Mouse (Mus musculus): Measurements from ENCODE around the gene Olfr282.
"Not testable (repeated sequence)": the region's sequence is repeated elsewhere in the genome, so short reads cannot be mapped to it uniquely, and the experiment has no call there.

The Olfr282 gene

DNA sequence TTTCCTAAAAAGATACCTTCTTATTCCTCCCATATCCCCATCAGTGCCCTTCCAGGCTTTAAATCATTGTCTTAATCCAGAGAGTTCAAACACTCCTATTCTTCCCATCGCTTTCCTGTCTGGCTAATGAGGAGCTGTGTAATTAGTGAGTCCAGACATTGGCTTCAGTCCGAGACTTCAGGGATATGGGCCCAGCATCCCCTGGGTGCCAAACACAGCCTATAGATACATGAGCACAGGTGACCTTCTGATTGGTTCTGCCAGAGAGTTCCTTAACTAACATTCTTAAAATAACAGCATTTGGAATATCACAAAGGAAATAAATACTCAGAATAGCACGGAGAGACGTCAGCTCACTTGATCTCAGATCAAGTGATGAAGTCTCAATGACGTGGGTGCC, at the start of gene Olfr282:
Olfr282 (plus strand) TSS at position 301 of the 400 bp plus-strand sequence.
- DNase-seq: not testable (repeated sequence)

GRCm38 (mm10) chr15:98387621-98388020, 43.4 kb upstream of the Olfr282 start:
- peak; percentile 10 for DNase-seq

DNA sequence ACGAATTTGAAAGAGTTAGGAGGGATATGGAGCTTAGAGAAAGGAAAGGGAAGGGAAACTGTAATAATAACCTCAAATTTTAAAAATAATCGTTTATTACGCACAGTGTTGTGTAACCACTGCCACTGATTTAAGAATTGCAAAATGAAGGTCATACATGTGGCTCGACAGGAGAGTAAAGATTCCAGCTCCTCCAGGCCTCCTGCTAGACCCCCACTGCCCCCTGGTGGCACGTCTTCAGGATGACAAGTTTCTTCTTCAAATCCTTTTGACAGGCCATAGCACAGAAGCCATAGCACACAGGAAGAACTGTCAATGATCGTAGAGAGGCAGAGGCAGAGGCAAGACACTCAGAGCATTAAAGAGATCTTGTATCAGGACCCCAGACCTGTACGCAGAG, 41.2 kb upstream of the Olfr282 start:
- DNase-seq: peak; percentile 86

DNA sequence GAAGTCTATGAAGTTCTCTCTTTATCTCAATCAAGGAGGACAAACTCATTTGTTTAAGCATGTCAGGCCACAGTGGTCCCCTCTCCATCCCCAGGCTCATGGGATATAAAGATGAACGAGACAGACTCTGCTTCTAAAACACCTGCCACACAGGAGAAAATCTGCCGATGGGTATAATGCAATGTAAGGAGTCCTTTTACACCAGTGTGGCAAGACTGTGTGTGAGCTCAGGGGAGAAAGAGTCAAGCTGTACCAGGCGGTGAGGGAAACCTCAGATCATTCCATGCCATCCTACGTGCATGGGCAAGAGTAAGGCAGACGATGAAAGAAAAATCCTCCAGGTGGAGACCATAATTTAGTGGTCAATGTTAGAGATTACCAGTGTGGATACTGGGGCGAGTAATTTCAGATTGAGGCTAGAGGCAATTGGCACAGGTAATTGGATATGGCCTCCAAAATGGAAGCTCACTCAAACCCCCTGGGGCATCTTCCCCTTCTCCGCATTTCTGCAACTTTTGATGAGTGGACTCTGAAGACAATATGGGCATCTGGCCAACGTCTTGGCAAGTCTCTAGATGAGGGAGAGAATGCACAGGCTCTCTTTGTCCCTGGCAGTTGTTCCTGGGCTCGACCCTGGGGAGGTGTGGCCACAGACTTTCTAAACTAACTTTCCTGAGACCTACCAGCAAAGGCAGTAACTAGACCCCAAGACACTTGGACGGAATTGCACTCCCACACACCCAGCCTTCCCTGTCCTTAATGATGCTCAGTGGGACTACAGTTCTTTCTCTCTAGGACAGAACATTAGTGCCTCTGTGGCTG, 39.7 kb upstream of the Olfr282 start:
- DNase-seq: peak; percentile 35

- DNase-seq: peak; percentile 62
These were observed 39.2 kb upstream of the Olfr282 start for GRCm38 (mm10) chr15:98391903-98392187.

DNA sequence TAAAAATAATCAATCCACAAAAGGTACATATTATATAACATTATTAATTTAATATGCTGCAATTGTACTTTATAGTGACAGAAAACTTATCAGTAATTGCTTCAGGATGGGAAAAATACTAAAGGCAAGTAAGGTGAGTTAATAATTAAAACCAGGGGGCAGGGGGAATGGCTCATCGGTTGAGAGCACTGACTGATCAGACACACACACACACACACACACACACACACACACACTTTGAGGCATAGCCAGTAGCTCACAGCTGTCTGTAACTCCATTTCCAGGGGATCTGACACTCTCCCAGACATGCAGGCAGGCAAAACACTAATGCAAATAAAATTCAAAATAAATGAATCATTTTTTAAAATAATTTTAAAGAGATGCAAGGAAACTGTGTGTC, 33.9 kb upstream of the Olfr282 start:
- no peak for DNase-seq

- no peak for DNase-seq
These were observed 28.7 kb upstream of the Olfr282 start for GRCm38 (mm10) chr15:98402356-98402755.

- DNase-seq: peak; percentile 62
These were observed 22.5 kb upstream of the Olfr282 start for GRCm38 (mm10) chr15:98408406-98409060.

DNA sequence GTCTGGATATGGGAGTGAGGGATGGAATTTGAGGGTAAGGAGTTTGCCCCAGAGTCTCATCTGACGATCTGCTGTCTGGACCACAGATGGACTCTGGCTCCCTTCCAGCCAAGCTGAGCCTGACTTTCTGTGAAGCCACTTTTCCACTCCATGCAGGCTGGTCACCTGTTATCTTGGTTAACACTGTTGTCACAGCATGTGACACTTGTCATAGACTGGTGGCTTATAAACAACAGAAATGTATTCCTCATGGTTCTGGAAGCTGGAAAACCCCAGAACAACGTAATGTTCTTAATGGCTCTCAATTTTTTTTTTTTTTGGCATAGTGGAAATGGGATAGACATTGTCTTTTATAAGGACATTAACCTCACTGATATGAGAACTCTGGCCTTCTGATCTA, 21.4 kb upstream of the Olfr282 start:
- no peak for DNase-seq

DNA sequence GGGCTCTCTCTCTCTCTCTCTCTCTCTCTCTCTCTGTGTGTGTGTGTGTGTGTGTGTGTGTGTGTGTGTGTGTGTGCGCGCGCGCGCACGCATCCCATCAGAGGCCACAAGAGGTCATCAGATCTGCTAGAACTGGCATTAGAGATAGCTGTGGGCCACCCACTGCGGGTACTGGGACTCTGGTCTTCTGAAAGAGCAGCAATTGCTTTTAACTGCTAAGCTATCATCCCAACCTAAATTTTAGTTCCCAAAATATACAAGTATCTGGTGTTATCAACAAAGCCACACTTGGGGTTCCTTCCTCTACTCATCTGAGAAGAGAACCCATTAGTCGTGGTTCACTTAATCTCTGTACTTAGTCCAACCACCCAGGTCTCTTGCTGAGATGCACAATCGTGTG, 20.8 kb upstream of the Olfr282 start:
- DNase-seq: no peak

DNA sequence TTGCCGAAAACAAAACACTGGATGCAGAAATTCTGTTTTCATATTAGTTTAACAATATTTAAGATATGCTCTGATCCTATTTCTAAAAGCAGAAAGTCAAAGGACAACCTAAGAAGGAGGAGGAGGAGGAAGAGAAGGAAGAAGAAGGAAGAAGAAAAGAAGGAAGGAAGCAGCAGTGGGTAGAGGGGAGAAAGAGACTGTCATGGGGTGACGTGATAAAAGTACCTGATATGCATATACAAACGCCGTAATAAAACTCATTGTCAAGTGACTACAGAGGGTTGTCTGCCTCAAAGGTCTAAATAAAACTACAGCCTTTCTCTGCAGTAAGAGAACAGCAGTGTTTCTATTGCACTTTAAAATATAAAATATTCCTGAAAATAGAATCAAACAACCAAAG, 15.0 kb upstream of the Olfr282 start:
- no peak for DNase-seq

- not testable (repeated sequence) for DNase-seq
These were observed 14.2 kb upstream of the Olfr282 start for GRCm38 (mm10) chr15:98416802-98417201.

- peak; percentile 29 for DNase-seq
These were observed 13.7 kb upstream of the Olfr282 start for GRCm38 (mm10) chr15:98417285-98417684.

DNA sequence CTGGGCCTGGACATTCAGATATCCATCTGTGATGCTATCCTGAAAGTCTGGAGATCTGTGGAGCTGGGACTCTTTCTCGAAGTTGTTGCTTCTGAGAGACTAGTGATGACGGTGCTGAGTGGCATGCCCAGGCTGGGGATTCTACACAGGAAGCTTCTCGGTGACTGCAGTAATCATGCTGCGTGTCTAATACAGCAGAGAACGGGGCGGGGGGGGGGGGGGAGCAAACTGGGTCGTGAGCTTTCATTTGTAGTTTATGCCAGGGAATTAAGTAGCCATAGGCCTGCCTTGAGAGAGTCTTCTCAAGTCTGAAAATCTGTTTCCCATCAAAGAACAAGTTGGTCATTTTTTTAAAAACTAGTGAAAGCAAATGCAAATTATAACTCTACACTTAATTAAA, 12.9 kb upstream of the Olfr282 start:
- no peak for DNase-seq

GRCm38 (mm10) chr15:98420897-98421296, 10.1 kb upstream of the Olfr282 start:
- no peak for DNase-seq

GRCm38 (mm10) chr15:98424326-98424725, 6.7 kb upstream of the Olfr282 start:
- peak; percentile 16 for DNase-seq

DNA sequence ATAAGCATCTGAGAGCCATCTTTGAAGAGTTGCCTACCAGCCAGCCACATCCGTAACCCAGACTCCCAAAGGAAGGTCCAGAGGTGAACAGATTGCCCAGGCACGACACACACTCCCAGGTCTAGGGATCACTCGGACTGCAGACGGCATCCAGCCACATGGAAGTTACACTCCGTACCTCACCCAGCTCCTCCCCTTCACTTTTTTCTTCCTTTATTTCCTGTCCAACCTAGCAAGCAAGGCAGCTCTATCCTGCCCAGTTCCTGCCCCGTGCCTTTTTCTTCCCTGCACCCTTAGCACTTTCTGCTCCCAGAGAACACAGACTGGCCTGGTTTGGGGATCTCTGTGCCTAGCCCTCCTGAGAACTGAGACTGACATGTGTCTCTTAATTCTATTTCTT, 6.3 kb upstream of the Olfr282 start:
- no peak for DNase-seq

GRCm38 (mm10) chr15:98425188-98425587, 5.8 kb upstream of the Olfr282 start:
- no peak for DNase-seq

GRCm38 (mm10) chr15:98444561-98444960, 13.5 kb downstream of the Olfr282 start:
- no peak for DNase-seq

DNA sequence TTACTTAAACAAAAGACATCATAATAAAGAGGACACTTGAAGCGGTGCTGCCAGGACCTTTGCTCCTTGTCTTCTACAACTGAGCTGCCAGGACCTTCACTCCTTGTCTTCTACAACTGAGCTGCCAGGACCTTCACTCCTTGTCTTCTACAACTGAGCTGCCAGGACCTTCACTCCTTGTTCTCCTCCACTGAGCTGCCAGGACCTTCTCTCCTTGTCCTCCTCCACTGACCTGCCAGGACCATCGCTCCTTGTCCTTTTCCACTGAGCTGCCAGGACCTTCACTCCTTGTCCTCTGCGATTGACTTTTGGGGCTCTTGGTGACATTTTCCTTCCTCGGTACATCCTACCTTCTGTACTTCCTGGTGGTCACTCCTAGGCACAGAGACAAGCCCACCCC, 17.5 kb downstream of the Olfr282 start:
- DNase-seq: peak; percentile 58

DNA sequence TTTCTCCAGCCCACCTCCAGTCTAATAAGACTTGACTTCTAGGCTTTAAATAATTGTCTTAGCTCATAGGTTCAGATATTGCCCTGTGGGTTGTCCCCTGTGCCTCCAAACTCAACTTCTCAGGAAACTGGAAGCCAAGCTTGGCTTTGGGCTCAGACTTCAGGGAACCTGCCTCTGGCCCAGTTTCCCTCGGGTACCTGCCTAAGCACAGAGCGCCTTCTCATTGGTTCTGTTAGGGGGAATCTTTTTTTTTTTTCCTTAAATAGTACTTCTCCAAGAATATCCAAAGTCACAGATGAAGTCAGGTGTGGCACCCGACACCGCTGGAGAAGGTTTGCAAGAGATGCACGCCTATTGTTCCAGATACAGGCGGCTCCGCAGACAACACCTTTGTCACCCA, 21.3 kb downstream of the Olfr282 start, which contains the start of gene Olfr281:
Olfr281 (plus strand) TSS at position 301 of the 400 bp plus-strand sequence.
- no peak for DNase-seq

DNA sequence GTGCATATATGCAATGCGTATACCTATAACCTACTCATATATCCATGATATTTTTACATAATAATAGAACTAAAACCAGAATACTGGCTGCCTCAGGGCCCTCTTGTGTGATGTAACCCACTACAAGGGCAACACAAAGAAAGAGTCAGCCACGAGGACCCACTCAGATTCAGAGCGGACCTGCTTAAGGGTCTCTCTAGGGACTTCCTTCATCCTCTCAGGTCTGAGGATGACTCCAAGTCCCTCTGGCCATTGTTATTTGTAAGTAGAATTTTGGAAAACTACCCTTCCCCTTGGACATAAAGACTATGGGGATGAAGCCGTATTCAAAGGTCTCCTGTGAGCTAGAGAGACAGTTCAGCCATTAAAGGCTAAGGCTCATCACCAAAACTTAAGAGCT, 38.6 kb downstream of the Olfr282 start, which contains the start of gene OR5BS1P:
OR5BS1P (plus strand) TSS at position 301 of the 400 bp plus-strand sequence.
- DNase-seq: no peak

DNA sequence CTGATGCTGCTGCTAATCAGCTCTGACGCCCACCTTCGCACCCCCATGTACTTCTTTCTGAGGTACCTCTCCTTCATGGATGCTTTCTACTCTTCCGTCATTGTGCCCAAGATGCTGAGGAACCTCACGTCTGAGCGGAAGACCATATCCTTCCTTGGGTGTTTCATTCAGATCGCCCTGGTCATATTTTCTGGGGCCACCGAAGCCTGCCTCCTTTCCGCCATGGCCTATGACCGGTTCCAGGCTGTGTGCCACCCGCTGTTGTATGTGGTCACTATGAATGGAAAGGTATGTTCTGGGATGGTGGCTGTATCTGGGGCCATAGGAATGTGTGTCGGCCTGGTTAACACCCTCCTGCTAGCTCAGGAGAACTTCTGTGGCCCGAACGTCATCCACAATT, 40.5 kb downstream of the Olfr282 start:
- DNase-seq: no peak

GRCm38 (mm10) chr15:98474958-98475357, 43.9 kb downstream of the Olfr282 start:
- DNase-seq: no peak

Measured in lung, postnatal 10 days (tissue).